Mouse (Mus musculus): Measurements from ENCODE around the gene Usp15.

- TF ChIP-seq CTCF (IDR thresholded peaks at IDR 0.05; ENCODE audit: control insufficient read depth, insufficient read depth, low read length) (no peak), POLR2A (IDR thresholded peaks at IDR 0.05; ENCODE audit: borderline replicate concordance, control insufficient read depth, low read depth, low read length) (no peak)
Observed at GRCm38 (mm10) chr10:123148025-123148814, 48.6 kb downstream of the Usp15 start.

Measured in bone marrow, adult 2 months (tissue).